Mouse (Mus musculus): ENCODE measurements around the gene Uckl1.

Uckl1 gene

GRCm38 (mm10) chr2:181589011-181589731 is 4.5 kb upstream of the Uckl1 start:
- no peak for DNase-seq

GRCm38 (mm10) chr2:181588229-181588780 is 3.6 kb upstream of the Uckl1 start:
- no peak for DNase-seq

GRCm38 (mm10) chr2:181587796-181588195 is 3.1 kb upstream of the Uckl1 start:
- peak in 1 of 2 experiments; percentile 33 for DNase-seq

GRCm38 (mm10) chr2:181586124-181586523 is 1.4 kb upstream of the Uckl1 start:
- DNase-seq, result no peak

GRCm38 (mm10) chr2:181585506-181585905 is 814 bp upstream of the Uckl1 start:
- DNase-seq, result no peak

- no peak for DNase-seq
These were observed 1.0 kb downstream of the Uckl1 start for GRCm38 (mm10) chr2:181583460-181584257.

GRCm38 (mm10) chr2:181582939-181583338 is 1.8 kb downstream of the Uckl1 start:
- peak in 1 of 2 experiments; percentile 19 for DNase-seq

- peak in 1 of 2 experiments; percentile 15 for DNase-seq
These were observed 2.3 kb downstream of the Uckl1 start for GRCm38 (mm10) chr2:181582358-181582757.

GRCm38 (mm10) chr2:181581402-181582120 is 3.1 kb downstream of the Uckl1 start:
- DNase-seq, result peak; percentile 92 to 94

- peak; percentile 89 for DNase-seq
These were observed 3.7 kb downstream of the Uckl1 start for GRCm38 (mm10) chr2:181581016-181581401.

- no peak for DNase-seq
These were observed 4.4 kb downstream of the Uckl1 start for GRCm38 (mm10) chr2:181580131-181580772.

GRCm38 (mm10) chr2:181579681-181580080 is 5.0 kb downstream of the Uckl1 start:
- DNase-seq, result peak in 1 of 2 experiments; percentile 0

- DNase-seq, result no peak
These were observed 5.7 kb downstream of the Uckl1 start for GRCm38 (mm10) chr2:181578790-181579618.

- DNase-seq, result no peak
These were observed 6.6 kb downstream of the Uckl1 start for GRCm38 (mm10) chr2:181577981-181578581.

GRCm38 (mm10) chr2:181577126-181577525 is 7.6 kb downstream of the Uckl1 start:
- no peak for DNase-seq

GRCm38 (mm10) chr2:181576613-181577012 is 8.1 kb downstream of the Uckl1 start:
- DNase-seq, result no peak

- DNase-seq, result no peak
These were observed 9.7 kb downstream of the Uckl1 start for GRCm38 (mm10) chr2:181574921-181575545.

GRCm38 (mm10) chr2:181573961-181574360 is 10.7 kb downstream of the Uckl1 start:
- no peak for DNase-seq

GRCm38 (mm10) chr2:181572921-181573920 is 11.5 kb downstream of the Uckl1 start:
- DNase-seq, result no peak
